Mouse (Mus musculus): ENCODE data around the gene Gm20870. TPM values are rescaled to one million over a fixed set of nuclear protein-coding genes. Genes with fewer than 3 reads are reported as not detected.
"Not testable (repeated sequence)": the region's sequence is repeated elsewhere in the genome, so short reads cannot be mapped to it uniquely, and the experiment has no call there.

Gm20870 gene
- not detected in 2 replicates for polyA plus RNA-seq (2016; fragmentation: Nextera tagmentation; extraction: Ambion mirVana)

GRCm38 (mm10) chrY:71691743-71692142 is at the start of gene Gm20870:
Gene Gm20870 (plus strand): TSS chrY:71692043.
- not testable (repeated sequence) for H3K4me1 ChIP-seq; H3K9ac ChIP-seq; H3K27ac ChIP-seq; H3K4me3 ChIP-seq; H3K27me3 ChIP-seq (replicated peaks); H3K9me3 ChIP-seq; H3K4me2 ChIP-seq (replicated peaks); H3K36me3 ChIP-seq; ATAC-seq (ENCODE audit: low FRiP score, low read depth)
- WGBS, result no CpG with 5 or more reads among the region's 6 CpGs

Other genes with a start within 250 kb of the Gm20870 start
- not detected in 2 replicates for gene Gm20869, start 222.6 kb upstream of the Gm20870 start, polyA plus RNA-seq (2016; fragmentation: Nextera tagmentation; extraction: Ambion mirVana)

Measured in neural tube, embryonic 12.5 days (tissue).